Mouse (Mus musculus): ENCODE measurements around the gene Gm5483. TPM values are rescaled to one million over a fixed set of nuclear protein-coding genes. Genes with fewer than 3 reads are reported as not detected.
"Not testable (repeated sequence)": the region's sequence is repeated elsewhere in the genome, so short reads cannot be mapped to it uniquely, and the experiment has no call there.

Gm5483 gene
- not detected for total RNA-seq (2021)

- intact Hi-C loops (cut with DNase I), result not testable (repeated sequence)
Observed at GRCm38 (mm10) chr16:36183912-36184311, at the start of gene Gm5483. Gene Gm5483 (plus strand): TSS chr16:36184212.

GRCm38 (mm10) chr16:36138201-36138600, 45.8 kb upstream of the Gm5483 start:
- intact Hi-C loops (cut with DNase I), result no loop called here

More at GRCm38 (mm10) chr16:36183912-36184311, at the start of gene Gm5483:
- DNase-seq, result not testable (repeated sequence)

GRCm38 (mm10) chr16:36156402-36156975, 27.5 kb upstream of the Gm5483 start, which contains the start of gene Stfa2l1:
Gene Stfa2l1 (plus strand): TSS chr16:36156811.
- intact Hi-C loops (cut with DNase I), result no loop called here
- DNase-seq, result no peak

More at GRCm38 (mm10) chr16:36138201-36138600, 45.8 kb upstream of the Gm5483 start:
- no peak for DNase-seq

GRCm38 (mm10) chr16:36167841-36168240, 16.2 kb upstream of the Gm5483 start:
- intact Hi-C loops (cut with DNase I); DNase-seq: not testable (repeated sequence)

GRCm38 (mm10) chr16:36176108-36176507, 7.9 kb upstream of the Gm5483 start:
- no peak for DNase-seq
- intact Hi-C loops (cut with DNase I), result no loop called here

GRCm38 (mm10) chr16:36179910-36180309, 4.1 kb upstream of the Gm5483 start:
- intact Hi-C loops (cut with DNase I), result no loop called here
- DNase-seq, result no peak

- intact Hi-C loops (cut with DNase I), result no loop called here
- DNase-seq, result no peak
Observed at GRCm38 (mm10) chr16:36199226-36199625, 15.2 kb downstream of the Gm5483 start.

GRCm38 (mm10) chr16:36203846-36204245, 19.8 kb downstream of the Gm5483 start:
- DNase-seq, result no peak
- intact Hi-C loops (cut with DNase I), result no loop called here

GRCm38 (mm10) chr16:36205684-36206083, 21.7 kb downstream of the Gm5483 start:
- DNase-seq; intact Hi-C loops (cut with DNase I): not testable (repeated sequence)

- no peak for DNase-seq
- intact Hi-C loops (cut with DNase I), result no loop called here
Observed at GRCm38 (mm10) chr16:36209967-36210453, 26.0 kb downstream of the Gm5483 start, which contains the start of gene Gm5416. Gene Gm5416 (plus strand): TSS chr16:36210403.

GRCm38 (mm10) chr16:36221168-36221567, 37.2 kb downstream of the Gm5483 start, which contains the start of gene 2010005H15Rik:
Gene 2010005H15Rik (plus strand): TSS chr16:36221468.
- DNase-seq; intact Hi-C loops (cut with DNase I): not testable (repeated sequence)

Other genes with a start within 250 kb of the Gm5483 start
- gene Parp9, start 245.7 kb upstream of the Gm5483 start, total RNA-seq (2021), result 10 to 100 TPM; 11.9 to 12.8 TPM
- 10 to 100 TPM in 1 of 2 experiments, 1 to 10 TPM in 1; 9.8 to 12.6 TPM for gene Dtx3l, start 245.1 kb upstream of the Gm5483 start, total RNA-seq (2021)
- 100 to 1,000 TPM; 121 to 128 TPM for gene Kpna1, start 205.5 kb upstream of the Gm5483 start, total RNA-seq (2021)
- 1 to 10 TPM; 2.7 to 3.2 TPM for gene Wdr5b, start 143.0 kb upstream of the Gm5483 start, total RNA-seq (2021)
- gene Fam162a, start 112.6 kb upstream of the Gm5483 start, total RNA-seq (2021), result 100 to 1,000 TPM; 230 to 246 TPM
- gene Ccdc58, start 112.5 kb upstream of the Gm5483 start, total RNA-seq (2021), result 10 to 100 TPM; 29.0 to 29.1 TPM
- gene Csta1, start 53.0 kb upstream of the Gm5483 start, total RNA-seq (2021), result not detected
- gene Stfa2l1, start 27.4 kb upstream of the Gm5483 start, total RNA-seq (2021), result not detected
- gene Gm5416, start 26.2 kb downstream of the Gm5483 start, total RNA-seq (2021), result not detected
- not detected for gene 2010005H15Rik, start 37.3 kb downstream of the Gm5483 start, total RNA-seq (2021)
- gene Stfa1, start 92.7 kb downstream of the Gm5483 start, total RNA-seq (2021), result not detected
- not detected for gene BC117090, start 150.1 kb downstream of the Gm5483 start, total RNA-seq (2021)
- not detected for gene BC100530, start 183.5 kb downstream of the Gm5483 start, total RNA-seq (2021)
- gene Stfa2, start 224.2 kb downstream of the Gm5483 start, total RNA-seq (2021), result not detected